Mouse (Mus musculus): ENCODE data around the gene Rheb.

Gene Rheb

GRCm38 (mm10) chr5:24792961-24793360 is 49.5 kb downstream of the Rheb start:
- WGBS = 58% methylated on average over 7 of the region's 7 CpGs

GRCm38 (mm10) chr5:24782957-24783356 is 59.5 kb downstream of the Rheb start:
- WGBS = 55% methylated on average over 4 of the region's 4 CpGs

GRCm38 (mm10) chr5:24781048-24781447 is 61.4 kb downstream of the Rheb start:
- 19% methylated on average over 5 of the region's 5 CpGs for WGBS

- WGBS = 45% methylated on average over 15 of the region's 15 CpGs
Observed at GRCm38 (mm10) chr5:24779881-24780512, 62.4 kb downstream of the Rheb start.

GRCm38 (mm10) chr5:24778843-24779140 is 63.6 kb downstream of the Rheb start:
- 57% methylated on average over 13 of the region's 13 CpGs for WGBS

- 31% methylated on average over 17 of the region's 17 CpGs for WGBS
Observed at GRCm38 (mm10) chr5:24778082-24778842, 64.2 kb downstream of the Rheb start.

- WGBS = 73% methylated on average over 4 of the region's 4 CpGs
Observed at GRCm38 (mm10) chr5:24776681-24777080, 65.7 kb downstream of the Rheb start.

- WGBS = 34% methylated on average over 16 of the region's 16 CpGs
Observed at GRCm38 (mm10) chr5:24774549-24774948, 67.9 kb downstream of the Rheb start.

GRCm38 (mm10) chr5:24757816-24758215 is 84.6 kb downstream of the Rheb start, which contains the start of gene Crygn:
TSS of gene Crygn (minus strand) at chr5:24758008.
- WGBS = 66% methylated on average over 18 of the region's 18 CpGs

- 72% methylated on average over 3 of the region's 3 CpGs for WGBS
Observed at GRCm38 (mm10) chr5:24756931-24757330, 85.5 kb downstream of the Rheb start.

Measured in cerebral cortex, adult 2 months (tissue).